Mouse (Mus musculus) bone marrow macrophage, adult 2 months (primary cell): ENCODE results near the gene Parp11.

Source experiments
- CTCF ChIP-seq: IDR thresholded peaks from 2 replicates; pipeline ENCODE4 v1.5.1; 2012; ENCODE audit warnings: low read depth, mild to moderate bottlenecking, low read length, moderate library complexity
- POLR2A ChIP-seq: IDR thresholded peaks from 2 replicates; pipeline ENCODE4 v1.6.1; 2012; ENCODE audit warnings: mild to moderate bottlenecking, low read depth, low read length, borderline replicate concordance

DNA sequence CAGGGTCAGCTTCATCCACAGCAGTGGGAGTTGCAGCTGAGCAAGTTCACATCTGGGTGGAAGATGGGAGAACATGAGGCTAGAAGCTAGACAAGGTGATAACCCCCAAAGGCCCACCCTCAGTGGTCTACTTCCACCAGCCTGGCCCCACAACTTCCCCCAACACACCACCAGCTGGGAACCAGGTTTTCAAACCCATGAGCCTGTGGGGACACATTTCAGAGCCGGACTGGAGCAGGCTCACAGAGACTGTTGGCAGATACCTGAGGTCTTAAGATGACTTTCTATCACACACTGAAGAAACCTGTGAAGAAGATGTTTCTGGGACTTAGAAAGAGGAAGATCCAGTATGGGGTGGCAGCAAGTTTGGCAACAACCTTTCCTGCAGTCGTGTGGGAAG lies 26.5 kb upstream of the Parp11 start:
- TF ChIP-seq CTCF, result no peak
- no peak for TF ChIP-seq POLR2A
